Mouse (Mus musculus) lung, adult 2 months (tissue): ENCODE data around the gene Clic4. TPM values are rescaled to one million over a fixed set of nuclear protein-coding genes. Genes with fewer than 3 reads are reported as not detected.

Source experiments
- DNase-seq: peaks from one replicate; pipeline ENCODE4 v3.0.0; 2022
- H3K4me1 ChIP-seq: fragments of 200-500 bp; 2 replicates; pipeline ENCODE4 v1.6.1; 2011; ENCODE audit warnings: low read length; ENCODE audit not compliant: control insufficient read depth, insufficient read depth
- H3K4me3 ChIP-seq: fragments of 200-500 bp; replicated peaks from 2 replicates; pipeline ENCODE3; 2011; ENCODE audit warnings: low read depth, mild to moderate bottlenecking, control low read depth, low read length; ENCODE audit errors: extremely low read depth
- CTCF ChIP-seq: fragments of 200-500 bp; IDR thresholded peaks from 2 replicates; pipeline ENCODE4 v1.5.1; 2011; ENCODE audit warnings: mild to moderate bottlenecking, low read length, control low read depth; ENCODE audit not compliant: insufficient read depth
- POLR2A ChIP-seq: fragments of 200-500 bp; IDR thresholded peaks from 2 replicates; pipeline ENCODE4 v1.6.1; 2011; ENCODE audit warnings: low read depth, mild to moderate bottlenecking, control low read depth, low read length, borderline replicate concordance; ENCODE audit errors: extremely low read depth
- WGBS: fragments of 180-500 bp; shearing (Covaris S2); methylation state at CpG from one replicate; pipeline ENCODE4 v1.1.7; 2018; 5-methylcytosine and 5-hydroxymethylcytosine counted together
- polyA plus RNA-seq: library from polyadenylated mRNA; depleted of rRNA; stranded (reverse); fragments of >200 nt; gene quantifications from 2 replicates; pipeline ENCODE4 v1.2.3, GENCODE M21; 2012; rRNA removed

Clic4 gene
- polyA plus RNA-seq, 1 experiment = 227 TPM

GRCm38 (mm10) chr4:135181819-135182218 is 90.8 kb downstream of the Clic4 start:
- 82% methylated on average over 4 of the region's 4 CpGs for WGBS
- no peak for TF ChIP-seq POLR2A
- TF ChIP-seq CTCF = no peak
- DNase-seq = no peak

GRCm38 (mm10) chr4:135179077-135179481 is 93.5 kb downstream of the Clic4 start:
- H3K4me3 ChIP-seq = no peak overlapping the region
- H3K4me1 ChIP-seq = no peaks in the 10 kb centered on the region
- peak; percentile 15 for DNase-seq
- 32% methylated on average over 5 of the region's 5 CpGs for WGBS
- TF ChIP-seq CTCF (peak; percentile 48; the same call in 1 of the 2 replicates), POLR2A (no peak)

More at GRCm38 (mm10) chr4:135181819-135182218, 90.8 kb downstream of the Clic4 start:
- Histone ChIP-seq H3K4me3 (no peak overlapping the region), H3K4me1 (no peaks in the 10 kb centered on the region)

DNA sequence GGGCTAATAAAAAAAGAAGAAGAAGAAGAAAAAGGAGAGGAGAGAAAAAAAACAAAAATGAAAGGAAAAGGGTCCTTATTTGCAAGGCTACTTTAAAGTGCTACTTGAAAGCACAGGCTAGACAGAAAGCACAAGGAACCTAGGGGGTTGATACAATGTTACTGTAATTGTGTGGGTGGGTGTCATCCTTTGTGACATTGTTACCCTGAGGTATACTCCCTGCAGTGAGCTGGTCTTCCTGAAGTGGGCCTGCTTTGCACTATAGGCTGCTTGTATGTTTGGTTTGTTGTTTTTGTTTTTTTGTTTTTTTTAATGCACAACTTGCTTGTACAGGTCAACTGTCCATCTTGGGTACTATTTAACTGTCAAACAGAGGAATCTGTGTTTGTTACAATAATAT is 95.0 kb downstream of the Clic4 start:
- Histone ChIP-seq H3K4me3 (no peak overlapping the region), H3K4me1 (no peaks in the 10 kb centered on the region)
- TF ChIP-seq POLR2A (no peak), CTCF (no peak)
- no peak for DNase-seq

GRCm38 (mm10) chr4:135175406-135176120 is 97.1 kb downstream of the Clic4 start:
- Histone ChIP-seq H3K4me1 (no peaks in the 10 kb centered on the region), H3K4me3 (no peak overlapping the region)
- TF ChIP-seq POLR2A = no peak
- TF ChIP-seq CTCF = no peak
- 24% methylated on average over 38 of the region's 38 CpGs for WGBS
- DNase-seq = no peak

DNA sequence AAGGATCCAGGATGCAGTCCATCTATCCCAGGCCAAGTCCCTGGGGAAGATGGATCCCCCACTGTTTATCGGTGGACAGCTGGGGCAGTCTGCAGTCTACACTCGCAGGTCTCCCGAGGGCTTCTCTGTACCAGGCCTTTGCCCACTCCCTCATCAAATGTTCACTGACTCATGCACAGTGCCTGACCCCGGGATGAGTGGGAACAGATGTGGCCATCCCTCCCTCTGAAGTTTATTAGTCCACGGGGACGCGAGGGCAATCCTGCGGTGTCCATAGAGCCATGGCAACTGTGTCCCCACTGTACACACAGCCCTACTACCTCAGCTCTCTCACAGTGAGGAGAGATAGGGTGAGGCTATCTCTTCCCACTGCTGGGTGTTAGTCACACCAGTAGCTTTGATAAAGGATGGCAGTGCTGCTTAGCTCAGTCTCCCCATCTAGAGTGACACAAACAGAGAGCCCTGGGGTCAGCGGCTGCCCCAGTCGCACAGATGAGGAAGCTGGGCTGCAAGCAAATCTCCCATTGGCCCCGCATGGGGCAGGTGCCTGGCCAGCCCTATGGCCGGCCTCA is 101.2 kb downstream of the Clic4 start:
- DNase-seq = no peak
- Histone ChIP-seq H3K4me1 (no peaks in the 10 kb centered on the region), H3K4me3 (no peak overlapping the region)
- 73% methylated on average over 12 of the region's 12 CpGs for WGBS
- TF ChIP-seq CTCF (no peak), POLR2A (no peak)

DNA sequence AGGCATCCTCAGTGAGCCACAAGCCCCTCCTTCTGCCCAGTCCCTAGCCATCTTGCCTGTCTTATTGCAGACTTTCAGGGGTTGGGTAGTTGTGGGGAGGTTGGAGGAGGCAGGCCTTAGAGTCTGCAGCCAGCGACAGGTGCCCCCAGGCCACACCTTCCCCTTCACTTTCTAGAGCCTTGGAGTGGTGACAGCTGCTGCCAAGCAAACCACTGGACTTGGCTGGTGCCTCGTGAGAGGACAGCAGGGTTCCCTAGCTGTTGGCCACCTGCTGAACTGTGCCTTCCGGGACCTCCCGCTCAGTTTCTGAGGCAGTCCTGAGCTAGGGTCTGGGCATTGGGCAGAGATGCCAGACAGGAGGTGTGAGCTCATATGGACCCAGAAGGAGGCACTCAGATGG is 103.1 kb downstream of the Clic4 start:
- DNase-seq = no peak
- WGBS = 54% methylated on average over 4 of the region's 4 CpGs
- no peak for TF ChIP-seq POLR2A
- TF ChIP-seq CTCF = no peak
- H3K4me3 ChIP-seq = no peak overlapping the region
- no peaks in the 10 kb centered on the region for H3K4me1 ChIP-seq

DNA sequence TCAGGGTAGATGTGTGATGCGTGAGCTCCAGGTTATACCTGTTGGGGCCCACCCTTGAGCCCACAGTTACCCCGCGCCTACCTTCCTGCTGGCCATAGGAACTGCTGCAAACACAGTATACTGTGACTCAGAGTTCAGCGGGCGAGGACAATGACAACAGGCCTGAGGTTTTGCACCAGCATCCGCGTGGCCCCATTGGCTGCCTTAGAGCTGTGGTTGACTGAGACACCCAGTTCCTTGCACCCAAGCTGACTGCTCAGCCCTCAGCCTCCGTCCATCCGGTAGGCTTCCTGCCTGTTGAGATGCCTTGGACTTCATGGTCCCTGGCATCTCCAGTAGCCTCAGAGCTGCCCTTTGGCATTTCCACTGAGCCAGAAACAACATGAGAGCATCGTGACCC is 103.5 kb downstream of the Clic4 start:
- DNase-seq = no peak
- Histone ChIP-seq H3K4me1 (no peaks in the 10 kb centered on the region), H3K4me3 (no peak overlapping the region)
- WGBS = 77% methylated on average over 10 of the region's 10 CpGs
- TF ChIP-seq POLR2A (no peak), CTCF (no peak)

- H3K4me3 ChIP-seq = no peak overlapping the region
- no peak for DNase-seq
- no peaks in the 10 kb centered on the region for H3K4me1 ChIP-seq
- TF ChIP-seq POLR2A (no peak), CTCF (no peak)
- WGBS = 72% methylated on average over 7 of the region's 7 CpGs
These were observed 104.6 kb downstream of the Clic4 start for GRCm38 (mm10) chr4:135167816-135168527.

GRCm38 (mm10) chr4:135166413-135167225 is 106.0 kb downstream of the Clic4 start:
- no peak for DNase-seq
- Histone ChIP-seq H3K4me1 (no peaks in the 10 kb centered on the region), H3K4me3 (no peak overlapping the region)
- TF ChIP-seq CTCF (no peak), POLR2A (no peak)
- 28% methylated on average over 23 of the region's 23 CpGs for WGBS

GRCm38 (mm10) chr4:135165761-135166160 is 106.9 kb downstream of the Clic4 start:
- H3K4me3 ChIP-seq = no peak overlapping the region
- H3K4me1 ChIP-seq = no peaks in the 10 kb centered on the region
- DNase-seq = no peak
- TF ChIP-seq POLR2A (no peak), CTCF (no peak)
- WGBS = 73% methylated on average over 6 of the region's 6 CpGs

Other genes starting within 250 kb of the Clic4 start
- 2.8 and 3.5 TPM in 2 replicates for gene Runx3, start 152.2 kb downstream of the Clic4 start, polyA plus RNA-seq
- gene Srrm1, start 80.5 kb upstream of the Clic4 start, polyA plus RNA-seq = 19.4 and 31.0 TPM in 2 replicates
- gene Ncmap, start 125.4 kb upstream of the Clic4 start, polyA plus RNA-seq = 3.0 and 5.4 TPM in 2 replicates
- 13.6 and 14.3 TPM in 2 replicates for gene Rcan3, start 161.0 kb upstream of the Clic4 start, polyA plus RNA-seq
- gene Stpg1, start 222.0 kb upstream of the Clic4 start, polyA plus RNA-seq = 1.3 and 1.4 TPM in 2 replicates
- 58.2 and 84.6 TPM in 2 replicates for gene Nipal3, start 222.2 kb upstream of the Clic4 start, polyA plus RNA-seq